Mouse (Mus musculus) heart, postnatal 36 days (tissue): ENCODE measurements around the gene Rgl1. TPM values are rescaled to one million over a fixed set of nuclear protein-coding genes. Genes with fewer than 3 reads are reported as not detected.

Experiments
- DNase-seq, 2 experiments: peaks; one replicate each; pipeline ENCODE4 v3.0.0; 2021 to 2022
- intact Hi-C: fragments of 180-260 bp; cut with DNase I; formaldehyde crosslinking; loops from one replicate; pipeline ENCODE4 v1.15.1; 2025
- total RNA-seq, 2 experiments: library from RNA; stranded (reverse); gene quantifications; 2 replicates each; pipeline ENCODE4 v1.2.3; 2021

The Rgl1 gene
- total RNA-seq, 2 experiments from 2014 or later: 34.9 to 38.3 TPM

DNA sequence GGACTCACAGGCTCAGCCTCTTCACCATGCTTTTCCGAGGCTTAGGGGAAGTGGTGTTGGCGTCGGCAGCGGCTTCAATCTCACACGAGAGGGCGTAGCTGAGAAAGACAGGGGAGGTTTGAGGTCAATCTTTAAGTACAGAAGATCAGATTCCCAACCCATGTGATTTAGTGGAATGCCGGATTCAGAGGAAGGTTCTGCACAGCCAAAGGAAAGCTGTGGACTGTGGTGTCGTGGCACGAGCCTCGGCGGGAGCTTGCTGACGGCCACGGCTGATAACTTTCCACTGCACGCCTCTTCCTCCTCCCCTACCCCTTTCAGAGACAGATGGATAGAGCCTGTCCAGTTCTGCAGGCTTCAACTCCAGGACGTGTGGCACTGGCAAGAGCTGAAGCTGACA lies 234.7 kb downstream of the Rgl1 start:
- DNase-seq: peak; percentile 27 to 51

GRCm38 (mm10) chr1:152528778-152529177 lies 237.4 kb downstream of the Rgl1 start:
- DNase-seq: no peak
- intact Hi-C loops: no loop called here

More for the DNA sequence above, 234.7 kb downstream of the Rgl1 start:
- intact Hi-C loops: loop anchor here (2.0 kb wide), 1 partner anchor 93 kb away; no protein-coding TSS in a partner anchor

DNA sequence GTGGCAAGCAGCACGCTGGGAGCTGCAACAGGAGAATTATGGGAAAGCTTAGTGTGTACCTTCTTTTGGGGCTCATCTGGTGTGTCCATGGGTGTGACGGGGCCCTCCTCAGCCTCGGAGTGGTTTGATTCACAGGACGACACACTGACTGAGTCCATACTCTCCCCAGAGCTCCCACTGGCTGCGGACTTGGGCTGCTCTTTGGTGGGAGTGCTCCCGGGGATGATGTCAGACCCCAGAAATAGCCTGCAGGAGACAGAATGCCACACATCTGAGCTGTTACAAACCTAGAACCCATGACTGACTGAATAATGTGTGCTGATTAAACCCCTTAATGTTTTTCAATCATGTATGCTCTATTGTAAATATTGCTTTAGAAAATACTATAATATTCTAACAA lies 237.9 kb downstream of the Rgl1 start:
- DNase-seq: no peak
- intact Hi-C loops: no loop called here

- intact Hi-C loops: no loop called here
- no peak for DNase-seq
These were observed 240.0 kb downstream of the Rgl1 start for GRCm38 (mm10) chr1:152526154-152526553.

DNA sequence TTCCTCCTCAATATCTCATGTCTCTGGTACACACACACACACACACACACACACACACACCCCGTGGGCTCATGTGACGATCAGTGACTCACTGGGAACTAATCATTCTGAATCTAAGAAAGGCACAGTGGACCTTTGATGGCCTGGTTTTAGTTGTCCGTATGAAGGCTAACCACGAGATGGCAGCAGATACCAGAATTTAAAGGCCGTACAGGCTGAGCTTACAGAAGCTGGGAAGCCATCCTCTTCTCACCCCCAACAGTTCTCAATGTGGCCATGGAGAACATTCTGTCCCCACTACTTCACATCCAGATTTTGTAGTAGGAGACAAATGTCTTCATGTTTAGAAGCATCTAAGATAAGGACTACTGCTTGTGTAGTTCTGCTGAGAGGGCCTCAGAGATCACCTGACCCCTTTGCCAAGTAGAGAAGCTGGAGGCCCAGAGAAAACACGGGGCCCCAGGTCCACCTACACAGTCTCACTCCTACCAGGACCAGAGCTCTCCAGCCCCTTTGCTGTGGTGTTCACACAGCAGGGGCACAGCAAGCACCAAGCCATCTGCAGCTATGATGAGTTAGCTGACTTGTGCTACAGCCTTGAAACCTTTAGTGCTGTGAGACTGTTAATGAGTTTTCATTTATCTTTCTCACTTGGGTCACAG lies 241.0 kb downstream of the Rgl1 start:
- DNase-seq: peak; percentile 74 to 79
- intact Hi-C loops: loop anchor here (1.0 to 5.0 kb wide), 4 partner anchors 158 to 377 kb away; partner anchors contain the start of genes Arpc5, Rgl1 and Smg7

DNA sequence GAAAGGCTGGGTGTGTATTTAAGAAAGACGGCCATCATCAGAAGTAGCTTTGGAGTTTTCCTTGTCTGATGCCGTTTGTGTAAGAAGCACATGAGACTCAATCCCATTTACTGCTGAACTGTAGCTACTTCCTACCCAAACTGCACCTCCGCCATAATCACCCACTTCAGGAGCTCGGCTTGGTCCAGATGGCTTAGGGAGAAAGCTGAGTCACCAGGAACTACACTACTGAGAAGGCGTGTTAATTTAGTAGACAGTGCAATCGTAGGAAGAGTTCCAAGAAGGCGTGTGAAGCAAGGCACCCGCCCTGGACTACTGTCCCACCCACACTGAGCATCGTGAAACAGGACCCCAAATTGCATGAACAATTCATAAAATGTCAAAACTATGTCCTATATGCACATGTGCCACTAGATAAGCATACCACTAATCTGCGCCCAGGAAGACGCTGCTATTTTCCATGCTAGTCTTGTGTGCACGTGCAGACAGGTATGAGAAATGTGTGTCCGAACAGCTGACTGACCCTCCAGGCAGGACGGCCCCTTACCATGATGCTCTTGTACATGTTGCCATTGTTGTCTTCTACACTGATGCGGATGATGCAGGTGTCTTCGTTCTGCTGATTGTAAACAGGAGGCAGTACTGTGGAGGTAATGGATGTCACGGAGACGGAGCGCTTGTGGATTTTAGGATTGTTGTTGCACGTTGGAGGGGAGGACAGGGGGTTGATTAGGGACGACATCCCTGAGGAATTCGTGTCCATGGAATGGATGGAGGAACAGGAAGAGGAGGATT lies 241.9 kb downstream of the Rgl1 start:
- no peak for DNase-seq
- intact Hi-C loops: loop anchor here (2.0 to 5.0 kb wide), 3 partner anchors 159 to 378 kb away; partner anchors contain the start of genes Arpc5, Rgl1 and Smg7

GRCm38 (mm10) chr1:152523292-152523691 lies 242.9 kb downstream of the Rgl1 start:
- DNase-seq: no peak
- intact Hi-C loops: loop anchor here (5.0 kb wide), 2 partner anchors 244 to 379 kb away; partner anchors contain the start of genes Arpc5, Rgl1 and Smg7

- intact Hi-C loops: loop anchor here (5.0 kb wide), 2 partner anchors 245 to 380 kb away; partner anchors contain the start of genes Arpc5, Rgl1 and Smg7
- no peak for DNase-seq
These were observed 243.9 kb downstream of the Rgl1 start for GRCm38 (mm10) chr1:152522226-152522625.

- peak; percentile 62 to 68 for DNase-seq
- intact Hi-C loops: loop anchor here (5.0 kb wide), 2 partner anchors 246 to 381 kb away; partner anchors contain the start of genes Arpc5, Rgl1 and Smg7
These were observed 245.2 kb downstream of the Rgl1 start for GRCm38 (mm10) chr1:152520798-152521575.

DNA sequence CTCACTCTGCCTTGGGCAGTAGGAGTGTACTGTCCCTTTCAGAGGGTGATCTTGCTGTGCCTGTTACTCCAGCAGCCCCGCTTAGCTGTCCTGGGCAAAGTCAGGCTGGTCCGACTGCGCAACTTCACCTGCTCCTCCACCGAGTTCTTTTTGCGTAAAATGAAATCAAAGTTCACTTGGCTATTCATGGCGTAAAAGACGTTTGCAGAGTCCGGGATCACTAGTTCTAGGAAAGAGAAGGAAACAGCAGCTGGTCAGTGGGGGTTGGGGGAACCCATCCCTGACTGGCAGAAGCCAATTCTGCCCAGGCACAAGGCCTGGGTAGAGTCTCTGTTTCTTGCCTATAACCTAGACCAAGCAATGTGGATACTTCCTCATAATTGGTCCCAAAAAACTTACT lies 247.2 kb downstream of the Rgl1 start:
- intact Hi-C loops: no loop called here
- DNase-seq: no peak

DNA sequence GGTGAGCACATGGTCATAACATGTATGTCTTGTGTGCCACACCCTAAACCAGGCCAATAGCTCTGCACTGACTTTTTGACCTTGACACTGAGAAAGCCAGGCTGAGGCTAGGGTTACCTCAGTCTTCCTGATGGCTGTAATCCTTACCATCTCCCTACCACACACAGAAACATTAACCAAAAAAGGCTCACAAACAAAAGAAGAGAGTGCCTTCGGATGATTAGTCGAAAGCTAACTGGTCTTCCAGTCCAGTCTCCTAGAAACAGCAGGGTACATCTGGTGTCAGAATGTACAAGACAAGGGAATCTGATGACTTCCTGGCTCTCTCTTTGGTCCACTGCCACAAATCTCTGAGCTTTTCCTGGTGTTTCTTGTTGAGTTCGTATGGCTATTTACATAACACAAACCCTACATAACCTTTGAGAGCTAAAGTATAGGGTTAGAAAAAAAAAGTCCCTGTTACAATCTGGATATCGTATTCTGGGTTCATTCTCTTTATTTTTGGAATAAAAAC lies 249.0 kb downstream of the Rgl1 start:
- intact Hi-C loops: no loop called here
- no peak for DNase-seq

GRCm38 (mm10) chr1:152514256-152514655 lies 251.9 kb downstream of the Rgl1 start:
- intact Hi-C loops: loop anchor here (5.0 kb wide), 2 partner anchors 127 to 692 kb away; partner anchors contain the start of gene Tsen15
- DNase-seq: peak; percentile 31 to 51

GRCm38 (mm10) chr1:152511237-152511636 lies 254.9 kb downstream of the Rgl1 start:
- intact Hi-C loops: loop anchor here (5.0 kb wide), 2 partner anchors 124 to 689 kb away; partner anchors contain the start of gene Tsen15

GRCm38 (mm10) chr1:152508481-152509220 lies 257.5 kb downstream of the Rgl1 start:
- intact Hi-C loops: no loop called here
- no peak for DNase-seq

More at GRCm38 (mm10) chr1:152511237-152511636, 254.9 kb downstream of the Rgl1 start:
- no peak for DNase-seq

- no peak for DNase-seq
- intact Hi-C loops: loop anchor here (2.0 kb wide), 1 partner anchor 106 kb away; no protein-coding TSS in a partner anchor
These were observed 259.4 kb downstream of the Rgl1 start for GRCm38 (mm10) chr1:152506726-152507125.

- intact Hi-C loops: loop anchor here (2.0 kb wide), 1 partner anchor 105 kb away; no protein-coding TSS in a partner anchor
- DNase-seq: no peak
These were observed 260.0 kb downstream of the Rgl1 start for GRCm38 (mm10) chr1:152506175-152506574.

DNA sequence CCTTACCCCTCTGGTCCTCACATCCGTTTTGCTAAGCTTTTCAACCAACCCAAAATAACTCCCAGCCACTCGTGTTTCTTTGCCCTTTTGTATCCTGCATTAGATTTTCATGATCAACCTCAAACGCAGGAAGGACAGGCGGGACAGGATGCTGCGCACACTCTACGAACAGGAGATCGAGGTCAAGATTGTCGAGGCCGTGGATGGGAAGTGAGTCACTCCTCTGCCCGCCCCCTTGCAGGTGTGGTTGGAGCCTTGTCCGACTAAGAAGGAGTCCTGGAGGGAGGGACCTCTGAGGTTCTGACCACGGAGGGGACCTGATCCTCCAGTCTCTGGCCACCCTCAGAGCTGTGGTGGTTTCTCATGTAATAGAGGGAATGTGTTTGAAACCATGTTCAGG lies 266.3 kb downstream of the Rgl1 start:
- intact Hi-C loops: loop anchor here (1.0 kb wide), 1 partner anchor 77 kb away; no protein-coding TSS in a partner anchor
- no peak for DNase-seq

- peak; percentile 34 to 45 for DNase-seq
These were observed 268.6 kb downstream of the Rgl1 start for GRCm38 (mm10) chr1:152497581-152497980.

GRCm38 (mm10) chr1:152496831-152497230 lies 269.3 kb downstream of the Rgl1 start:
- no peak for DNase-seq

More at GRCm38 (mm10) chr1:152497581-152497980, 268.6 kb downstream of the Rgl1 start:
- intact Hi-C loops: loop anchor here (2.0 kb wide), 1 partner anchor 29 kb away; no protein-coding TSS in a partner anchor

More at GRCm38 (mm10) chr1:152496831-152497230, 269.3 kb downstream of the Rgl1 start:
- intact Hi-C loops: loop anchor here (2.0 kb wide), 1 partner anchor 28 kb away; no protein-coding TSS in a partner anchor
